Mouse (Mus musculus) brain, adult 10 weeks (tissue): ENCODE measurements around the gene Zscan2. TPM values are rescaled to one million over a fixed set of nuclear protein-coding genes. Genes with fewer than 3 reads are reported as not detected.

Experiments
- polyA plus RNA-seq: library from polyadenylated mRNA; stranded (reverse); fragments of 350-450 nt; fragmentation: Illumina TruSeq; extraction: RNeasy Lipid Tissue Mini Kit (QIAGEN cat#74804); gene quantifications from one replicate; pipeline ENCODE4 v1.2.3, GENCODE M21; 2015; ENCODE audit warnings: low read depth, low replicate concordance

Gene Zscan2
- polyA plus RNA-seq = 10.0 TPM

GRCm38 (mm10) chr7:80860729-80861274, at the start of gene Zscan2:
Zscan2 (plus strand) TSS chr7:80860920.

GRCm38 (mm10) chr7:80825843-80826403, 34.8 kb upstream of the Zscan2 start, which contains the start of gene Iqgap1:
Iqgap1 (minus strand) TSS chr7:80825974.

GRCm38 (mm10) chr7:80900944-80901501, 40.3 kb downstream of the Zscan2 start, which contains the start of gene Wdr73:
Wdr73 (minus strand) TSS chr7:80901269.

GRCm38 (mm10) chr7:80904921-80905515, 44.3 kb downstream of the Zscan2 start, which contains the start of gene Nmb:
Nmb (minus strand) TSS chr7:80905076.

Other genes starting within 250 kb of the Zscan2 start
- gene Crtc3, start 172.0 kb upstream of the Zscan2 start, polyA plus RNA-seq = 6.7 TPM
- 11.7 TPM for gene Iqgap1, start 34.9 kb upstream of the Zscan2 start, polyA plus RNA-seq
- 33.5 TPM for gene Wdr73, start 40.3 kb downstream of the Zscan2 start, polyA plus RNA-seq
- gene Nmb, start 44.2 kb downstream of the Zscan2 start, polyA plus RNA-seq = 10.4 TPM
- gene Sec11a, start 86.9 kb downstream of the Zscan2 start, polyA plus RNA-seq = 50.2 TPM
- gene Zfp592, start 132.8 kb downstream of the Zscan2 start, polyA plus RNA-seq = 10.2 TPM
- 0.37 TPM for gene Alpk3, start 196.7 kb downstream of the Zscan2 start, polyA plus RNA-seq